Mouse (Mus musculus) liver, adult (tissue): ENCODE results near the gene Cdr2l.
A peak's percentile ranks its signal among the peaks of the same experiment; 100 is the strongest.

Source experiments
- GATA4 ChIP-seq: IDR thresholded peaks from 2 replicates; pipeline ENCODE4 v1.6.1; 2014; ENCODE audit warnings: mild to moderate bottlenecking, low read length; ENCODE audit not compliant: insufficient replicate concordance

The Cdr2l gene

GRCm38 (mm10) chr11:115382891-115383290 is 1.2 kb downstream of the Cdr2l start:
- TF ChIP-seq GATA4 = no peak

- no peak for TF ChIP-seq GATA4
These were observed 2.2 kb downstream of the Cdr2l start for GRCm38 (mm10) chr11:115383701-115384474.

GRCm38 (mm10) chr11:115384587-115384986 is 2.9 kb downstream of the Cdr2l start:
- TF ChIP-seq GATA4 = no peak

- no peak for TF ChIP-seq GATA4
These were observed 9.6 kb downstream of the Cdr2l start for GRCm38 (mm10) chr11:115391358-115391757.

- no peak for TF ChIP-seq GATA4
These were observed 12.1 kb downstream of the Cdr2l start for GRCm38 (mm10) chr11:115393721-115394325.

GRCm38 (mm10) chr11:115398085-115398484 is 16.4 kb downstream of the Cdr2l start:
- TF ChIP-seq GATA4 = no peak

GRCm38 (mm10) chr11:115400126-115400525 is 18.4 kb downstream of the Cdr2l start:
- no peak for TF ChIP-seq GATA4

- TF ChIP-seq GATA4 = no peak
These were observed 19.1 kb downstream of the Cdr2l start for GRCm38 (mm10) chr11:115400630-115401391.

- TF ChIP-seq GATA4 = 0 out of 2 replicates have a peak, but pooled peaks have one; percentile 28
These were observed 21.8 kb downstream of the Cdr2l start, which contains the start of gene Mrpl58 for GRCm38 (mm10) chr11:115403338-115404124. Gene Mrpl58 (plus strand): TSS chr11:115403752.

GRCm38 (mm10) chr11:115405723-115406122 is 24.0 kb downstream of the Cdr2l start:
- TF ChIP-seq GATA4 = no peak

- TF ChIP-seq GATA4 = no peak
These were observed 25.2 kb downstream of the Cdr2l start for GRCm38 (mm10) chr11:115406858-115407401.

- TF ChIP-seq GATA4 = no peak
These were observed 26.7 kb downstream of the Cdr2l start for GRCm38 (mm10) chr11:115408266-115408920.

GRCm38 (mm10) chr11:115409556-115409955 is 27.8 kb downstream of the Cdr2l start:
- no peak for TF ChIP-seq GATA4
